Mouse (Mus musculus) kidney, embryonic 15.5 days (tissue): ENCODE data around the gene Prr18. TPM values are rescaled to one million over a fixed set of nuclear protein-coding genes. Genes with fewer than 3 reads are reported as not detected.
"Not testable (repeated sequence)": the region's sequence is repeated elsewhere in the genome, so short reads cannot be mapped to it uniquely, and the experiment has no call there.

ENCODE experiments used
- ATAC-seq: fragments of 200-750 bp; cut with Nextera tagmentation; replicated peaks from 2 replicates; pipeline ENCODE4 v1.8.0; 2017; ENCODE audit warnings: moderate TSS enrichment; ENCODE audit not compliant: low FRiP score
- H3K27ac ChIP-seq: fragments of 300-500 bp; sonication (generic); 2 replicates; pipeline ENCODE4 v1.5.1; 2015; ENCODE audit warnings: mild to moderate bottlenecking, inconsistent platforms
- H3K27me3 ChIP-seq: fragments of 300-500 bp; sonication (generic); 2 replicates; pipeline ENCODE4 v1.6.1; 2015; ENCODE audit warnings: inconsistent platforms
- H3K36me3 ChIP-seq: fragments of 300-500 bp; sonication (generic); 2 replicates; pipeline ENCODE4 v1.6.1; 2015; ENCODE audit warnings: inconsistent platforms
- H3K4me1 ChIP-seq: fragments of 300-500 bp; sonication (generic); 2 replicates; pipeline ENCODE4 v1.6.1; 2015; ENCODE audit warnings: inconsistent platforms
- H3K4me2 ChIP-seq: fragments of 300-500 bp; sonication (generic); 2 replicates; pipeline ENCODE4 v1.6.1; 2015; ENCODE audit warnings: moderate library complexity, mild to moderate bottlenecking, inconsistent platforms
- H3K4me3 ChIP-seq: fragments of 300-500 bp; sonication (generic); replicated peaks from 2 replicates; pipeline ENCODE4 v1.5.1; 2015; ENCODE audit warnings: mild to moderate bottlenecking, inconsistent platforms
- H3K9ac ChIP-seq: fragments of 300-500 bp; sonication (generic); 2 replicates; pipeline ENCODE4 v1.6.1; 2015; ENCODE audit warnings: mild to moderate bottlenecking, inconsistent platforms
- H3K9me3 ChIP-seq: fragments of 300-500 bp; sonication (generic); replicated peaks from 2 replicates; pipeline ENCODE4 v1.6.1; 2016; ENCODE audit warnings: inconsistent platforms
- WGBS: fragments of 180-500 bp; shearing (Covaris S2); methylation state at CpG from one replicate; pipeline ENCODE4 v1.1.7; 2015; ENCODE audit warnings: mixed read lengths; 5-methylcytosine and 5-hydroxymethylcytosine counted together
- polyA plus RNA-seq: library from polyadenylated mRNA; unstranded; fragments of >200 nt; fragmentation: Nextera tagmentation; extraction: Ambion mirVana; gene quantifications from 2 replicates; pipeline ENCODE4 v1.2.1, GENCODE M21; 2015

Prr18 gene
- polyA plus RNA-seq, 1 experiment from 2014 or later = 0.42 TPM

GRCm38 (mm10) chr17:8310838-8311614, 26.2 kb upstream of the Prr18 start, which contains the start of gene Sft2d1:
Gene Sft2d1 (plus strand): TSS chr17:8311102.
- peak within 1 kb of the TSS; percentile 84 for H3K9ac ChIP-seq
- H3K36me3 ChIP-seq = no peaks in the 10 kb centered on the region
- H3K4me3 ChIP-seq = peak within 1 kb of the TSS; percentile 86
- peak; percentile 96 for ATAC-seq
- no peaks in the 10 kb centered on the region for H3K9me3 ChIP-seq
- WGBS = under 1% methylated on average over 54 of the region's 54 CpGs
- peaks cover 21% of the 10 kb centered on the region for H3K4me1 ChIP-seq
- H3K4me2 ChIP-seq = peak within 1 kb of the TSS; percentile 67
- H3K27me3 ChIP-seq = no peaks in the 10 kb centered on the region
- H3K27ac ChIP-seq = peak within 1 kb of the TSS; percentile 79

DNA sequence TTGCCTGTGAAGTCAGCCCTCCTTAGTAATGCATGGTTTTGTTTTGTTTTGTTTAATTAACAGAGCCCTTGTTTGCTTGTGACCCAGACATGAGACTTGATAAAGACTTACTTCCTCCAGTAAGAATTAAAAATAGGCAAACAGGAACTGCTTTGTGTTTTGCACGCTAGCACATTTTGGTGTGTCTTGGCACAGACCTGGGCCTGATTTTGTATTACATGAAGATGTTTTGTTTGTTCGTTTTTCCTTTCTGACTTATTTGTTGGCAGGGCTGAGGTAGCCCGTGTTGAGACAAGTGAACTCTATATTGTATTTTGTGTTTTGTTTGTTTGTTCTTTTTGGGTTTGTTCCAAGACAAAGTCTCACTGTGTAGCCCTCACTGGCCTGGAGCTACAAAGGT, 25.5 kb upstream of the Prr18 start:
- Histone ChIP-seq H3K9me3 (no peaks in the 10 kb centered on the region), H3K27me3 (no peaks in the 10 kb centered on the region), H3K36me3 (no peaks in the 10 kb centered on the region), H3K4me1 (peaks cover 21% of the 10 kb centered on the region), H3K27ac (no peak overlapping the region), H3K9ac (peak overlapping the region; percentile 84), H3K4me2 (peak overlapping the region; percentile 67), H3K4me3 (peak overlapping the region; percentile 86)
- no peak for ATAC-seq
- WGBS = 42% methylated on average over 3 of the region's 3 CpGs

DNA sequence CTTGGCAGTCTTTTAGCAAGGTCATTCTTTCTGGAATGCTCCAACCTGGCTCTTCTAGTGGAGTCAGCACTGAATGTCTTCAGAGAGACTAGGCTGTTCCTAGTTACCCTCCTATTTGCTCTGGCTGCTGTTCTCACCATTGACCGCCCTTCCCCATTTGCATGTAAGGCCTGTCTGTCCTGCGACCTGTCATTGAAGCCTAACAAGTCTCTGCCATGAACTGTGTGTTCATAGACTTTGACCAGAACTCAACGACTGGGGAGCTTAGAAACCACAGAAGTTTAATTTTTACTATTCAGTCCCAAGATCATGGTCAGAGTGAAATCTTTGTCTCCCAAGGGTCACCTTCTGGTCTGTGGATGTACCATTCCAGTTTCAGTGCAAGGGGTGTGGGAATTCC, 23.3 kb upstream of the Prr18 start:
- H3K4me2 ChIP-seq = no peak overlapping the region
- H3K9me3 ChIP-seq = no peaks in the 10 kb centered on the region
- 0 out of 2 replicates have a peak, but pooled peaks cover 3% of the 10 kb centered on the region for H3K36me3 ChIP-seq
- no peak overlapping the region for H3K4me3 ChIP-seq
- no peak overlapping the region for H3K27ac ChIP-seq
- no peak overlapping the region for H3K9ac ChIP-seq
- ATAC-seq = no peak
- no peaks in the 10 kb centered on the region for H3K27me3 ChIP-seq
- 90% methylated on average over 3 of the region's 3 CpGs for WGBS
- peaks cover 21% of the 10 kb centered on the region for H3K4me1 ChIP-seq

DNA sequence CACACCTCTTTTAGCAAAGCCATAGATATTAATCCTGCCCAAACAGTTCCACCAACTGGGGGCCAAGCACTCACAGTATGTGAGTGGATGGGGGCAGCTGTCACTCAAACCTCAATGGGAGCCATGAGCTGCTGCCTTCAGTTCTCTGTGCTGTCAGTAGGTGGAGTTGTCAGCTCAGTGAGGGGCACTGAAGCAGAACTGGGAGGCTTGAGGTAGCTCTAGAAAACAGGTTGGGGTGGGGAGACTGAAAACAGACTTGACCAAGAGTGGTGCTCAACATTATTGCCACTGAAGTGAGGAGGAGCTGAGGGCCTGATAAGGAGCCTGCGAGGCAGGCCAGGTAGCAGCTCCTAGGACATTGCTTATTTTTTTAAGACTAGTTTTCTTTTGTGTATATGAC, 21.0 kb upstream of the Prr18 start:
- Histone ChIP-seq H3K36me3 (0 out of 2 replicates have a peak, but pooled peaks cover 3% of the 10 kb centered on the region), H3K4me1 (peaks cover 21% of the 10 kb centered on the region), H3K27me3 (no peaks in the 10 kb centered on the region), H3K9ac (no peak overlapping the region), H3K9me3 (no peaks in the 10 kb centered on the region), H3K4me3 (no peak overlapping the region), H3K27ac (no peak overlapping the region), H3K4me2 (no peak overlapping the region)
- no peak for ATAC-seq
- 100% methylated on average over 1 of the region's 1 CpGs for WGBS

DNA sequence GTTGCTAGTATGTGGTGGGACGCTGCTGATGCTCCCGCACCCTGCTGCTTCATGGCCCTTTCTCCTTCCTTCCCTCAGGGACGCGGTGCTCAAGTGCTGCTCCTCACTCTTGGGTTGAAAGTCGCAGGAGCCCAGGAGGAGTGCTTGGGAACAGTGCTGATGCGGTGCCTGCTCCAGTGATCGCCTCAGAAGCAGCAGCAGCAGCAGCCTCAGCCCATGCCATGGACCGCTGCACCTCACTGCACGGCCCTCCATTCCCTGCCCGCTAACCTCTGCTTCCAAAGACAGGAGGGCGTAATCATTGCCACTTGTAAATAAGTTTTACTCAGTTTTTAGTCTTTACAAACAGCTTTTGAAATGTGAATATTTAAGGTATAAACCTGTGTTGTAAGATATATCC, 10.4 kb upstream of the Prr18 start:
- not testable (repeated sequence) for H3K4me1 ChIP-seq, H3K4me3 ChIP-seq, H3K27me3 ChIP-seq, H3K4me2 ChIP-seq, H3K9me3 ChIP-seq, H3K9ac ChIP-seq, H3K27ac ChIP-seq
- ATAC-seq = peak; percentile 86
- H3K36me3 ChIP-seq = peaks cover 23% of the 10 kb centered on the region
- 81% methylated on average over 11 of the region's 11 CpGs for WGBS

DNA sequence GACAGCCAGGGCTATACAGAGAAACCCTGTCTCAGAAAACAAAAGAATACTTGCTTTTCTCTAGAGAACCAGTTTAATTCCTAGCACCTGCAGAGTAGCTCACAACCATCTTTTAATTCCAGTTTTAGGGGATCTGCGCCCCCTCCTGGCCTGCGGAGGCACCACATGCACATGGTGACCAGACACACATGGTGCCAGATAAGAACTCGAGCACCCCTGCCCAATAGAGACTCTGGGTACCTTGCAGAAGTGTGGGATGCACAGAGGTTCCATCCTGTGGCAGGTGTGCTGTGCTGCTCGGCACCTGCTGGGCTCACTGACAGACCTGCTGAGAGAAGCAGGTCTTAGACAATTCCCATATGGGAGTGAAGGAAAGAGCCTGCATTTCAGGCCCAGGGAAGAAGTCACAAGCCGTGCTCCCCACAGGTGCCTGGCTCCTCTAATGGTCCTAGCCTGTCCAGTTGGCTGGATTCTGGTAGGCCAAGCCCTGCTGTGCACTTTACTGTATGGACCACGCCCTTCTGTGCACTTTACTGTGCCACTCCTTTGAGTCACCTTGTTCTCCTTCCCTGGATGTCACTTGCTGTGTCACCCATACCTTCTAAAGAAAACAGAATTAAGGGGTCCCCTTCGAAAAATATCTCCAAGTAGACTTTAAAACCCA, 8.6 kb upstream of the Prr18 start:
- H3K4me1 ChIP-seq = no peaks in the 10 kb centered on the region
- H3K9ac ChIP-seq = no peak overlapping the region
- 71% methylated on average over 7 of the region's 7 CpGs for WGBS
- no peak for ATAC-seq
- no peak overlapping the region for H3K4me3 ChIP-seq
- no peak overlapping the region for H3K27ac ChIP-seq
- H3K4me2 ChIP-seq = no peak overlapping the region
- H3K27me3 ChIP-seq = no peaks in the 10 kb centered on the region
- H3K9me3 ChIP-seq = no peaks in the 10 kb centered on the region
- H3K36me3 ChIP-seq = peaks cover 19% of the 10 kb centered on the region

- WGBS = 76% methylated on average over 5 of the region's 5 CpGs
- H3K27ac ChIP-seq = no peak overlapping the region
Observed at GRCm38 (mm10) chr17:8330602-8331001, 6.7 kb upstream of the Prr18 start.

GRCm38 (mm10) chr17:8339666-8340374, 2.6 kb downstream of the Prr18 start:
- ATAC-seq = no peak
- WGBS = 28% methylated on average over 8 of the region's 8 CpGs
- H3K4me2 ChIP-seq = peak overlapping the region; percentile 98

More at GRCm38 (mm10) chr17:8330602-8331001, 6.7 kb upstream of the Prr18 start:
- H3K27me3 ChIP-seq = no peaks in the 10 kb centered on the region
- no peak overlapping the region for H3K4me3 ChIP-seq
- H3K9ac ChIP-seq = no peak overlapping the region
- no peak for ATAC-seq
- no peak overlapping the region for H3K4me2 ChIP-seq
- no peaks in the 10 kb centered on the region for H3K9me3 ChIP-seq
- H3K4me1 ChIP-seq = no peaks in the 10 kb centered on the region
- peaks cover 15% of the 10 kb centered on the region for H3K36me3 ChIP-seq

DNA sequence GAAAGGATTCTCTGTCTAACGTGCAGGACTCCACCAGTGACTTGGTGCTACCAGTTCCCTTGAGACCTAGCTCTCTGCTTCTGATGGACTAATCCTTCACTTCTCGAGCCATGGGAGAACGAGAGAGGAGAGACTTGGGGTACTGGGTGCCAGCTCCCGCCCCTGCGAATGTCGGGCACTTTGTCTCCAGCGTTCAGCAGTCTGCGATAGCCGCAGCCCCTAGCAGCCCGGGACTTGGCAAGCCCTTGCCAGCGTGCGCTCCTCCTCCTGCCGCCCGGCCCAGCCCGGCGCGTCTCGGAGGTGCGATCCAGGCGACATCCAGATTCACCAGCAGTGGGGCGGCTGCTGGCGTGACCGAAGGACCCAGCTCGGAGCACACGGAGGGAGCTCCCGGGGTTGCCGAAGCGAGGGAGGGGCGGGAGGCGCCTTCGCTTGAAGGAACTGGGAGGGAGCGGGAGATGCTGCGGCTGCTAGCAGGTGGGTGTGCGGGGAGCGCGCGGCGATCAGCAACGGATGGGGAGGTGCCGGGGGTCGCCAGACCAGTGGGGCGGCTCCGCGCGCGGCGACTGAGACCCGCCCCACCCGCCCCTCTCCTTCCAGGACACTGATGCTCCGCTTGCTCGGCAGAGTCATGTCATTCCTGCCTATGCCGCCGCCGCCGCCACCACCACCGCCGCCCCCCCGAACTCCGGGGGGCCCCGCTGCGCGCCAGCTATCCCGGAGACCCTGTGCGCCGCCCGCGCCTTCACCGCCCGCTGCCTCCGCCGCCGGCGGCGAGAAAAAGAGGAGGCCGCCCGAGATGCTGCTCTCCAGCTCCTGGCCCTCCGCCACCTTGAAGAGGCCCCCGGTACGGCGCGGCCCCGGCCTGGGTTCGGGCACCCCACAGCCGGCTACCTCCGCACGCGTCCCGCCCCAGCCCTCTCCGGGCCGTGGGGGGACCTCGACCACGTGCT, 3.4 kb downstream of the Prr18 start:
- Histone ChIP-seq H3K4me2 (peak overlapping the region; percentile 98), H3K9ac (peak overlapping the region; percentile 39), H3K4me3 (peak overlapping the region; percentile 53), H3K27me3 (peaks cover 50% of the 10 kb centered on the region), H3K36me3 (no peaks in the 10 kb centered on the region; the same call in 1 of the 2 replicates), H3K27ac (no peak overlapping the region), H3K4me1 (peaks cover 26% of the 10 kb centered on the region), H3K9me3 (no peaks in the 10 kb centered on the region)
- WGBS = under 1% methylated on average over 64 of the region's 92 CpGs
- peak; percentile 70 for ATAC-seq

More at GRCm38 (mm10) chr17:8339666-8340374, 2.6 kb downstream of the Prr18 start:
- H3K9me3 ChIP-seq = no peaks in the 10 kb centered on the region
- H3K36me3 ChIP-seq = no peaks in the 10 kb centered on the region; the same call in 1 of the 2 replicates
- H3K4me3 ChIP-seq = peak overlapping the region; percentile 53
- peaks cover 50% of the 10 kb centered on the region for H3K27me3 ChIP-seq
- no peak overlapping the region for H3K27ac ChIP-seq
- H3K9ac ChIP-seq = no peak overlapping the region
- peaks cover 26% of the 10 kb centered on the region for H3K4me1 ChIP-seq

DNA sequence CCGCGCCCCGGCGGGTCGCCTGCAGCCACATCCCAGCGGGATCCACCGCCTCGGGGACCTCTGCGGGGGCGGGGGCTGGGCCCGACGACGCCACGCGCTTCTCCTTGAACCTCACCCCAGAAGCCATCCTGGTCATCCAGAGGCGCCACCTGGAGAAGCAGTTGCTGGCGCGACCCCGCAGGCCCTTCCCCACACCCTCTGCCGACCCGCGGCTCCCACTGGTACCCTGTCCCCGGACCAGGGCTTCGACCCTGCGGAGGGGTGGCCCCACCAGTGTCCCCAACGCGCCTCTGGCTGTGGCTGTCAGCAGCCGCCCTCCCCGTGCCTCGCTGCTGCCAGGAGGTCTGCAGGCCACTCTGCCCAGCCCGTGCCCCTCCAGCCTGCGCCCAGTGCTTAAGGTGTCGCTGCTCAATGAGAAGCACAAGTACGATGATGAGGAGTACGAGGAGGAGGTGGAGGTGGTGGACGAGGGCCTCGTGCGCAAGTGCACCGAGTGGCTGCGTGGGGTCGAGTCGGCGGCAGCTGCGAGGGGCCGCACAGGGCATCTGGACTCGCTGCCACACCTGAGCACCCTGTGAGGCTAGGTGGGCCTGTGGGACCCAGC, 4.2 kb downstream of the Prr18 start:
- ATAC-seq = peak; percentile 30

GRCm38 (mm10) chr17:8342706-8343105, 5.4 kb downstream of the Prr18 start:
- H3K9ac ChIP-seq = no peak overlapping the region
- ATAC-seq = no peak
- no peaks in the 10 kb centered on the region; the same call in 1 of the 2 replicates for H3K36me3 ChIP-seq
- H3K9me3 ChIP-seq = no peaks in the 10 kb centered on the region
- H3K4me2 ChIP-seq = no peak overlapping the region
- peaks cover 50% of the 10 kb centered on the region for H3K27me3 ChIP-seq
- WGBS = 44% methylated on average over 5 of the region's 5 CpGs
- H3K4me1 ChIP-seq = peaks cover 26% of the 10 kb centered on the region
- H3K4me3 ChIP-seq = no peak overlapping the region
- H3K27ac ChIP-seq = no peak overlapping the region

More for the DNA sequence above, 4.2 kb downstream of the Prr18 start:
- Histone ChIP-seq H3K4me2 (peak overlapping the region; percentile 98), H3K36me3 (no peaks in the 10 kb centered on the region; the same call in 1 of the 2 replicates), H3K27ac (no peak overlapping the region), H3K9me3 (no peaks in the 10 kb centered on the region), H3K4me1 (peaks cover 26% of the 10 kb centered on the region), H3K9ac (peak overlapping the region; percentile 39), H3K4me3 (peak overlapping the region; percentile 53), H3K27me3 (peaks cover 50% of the 10 kb centered on the region)
- WGBS = 10% methylated on average over 46 of the region's 46 CpGs
